Mouse (Mus musculus) embryonic fibroblast, embryonic 13.5 days (primary cell): ENCODE data around the gene Degs1.

Experiments used
- CTCF ChIP-seq: IDR thresholded peaks from 2 replicates; pipeline ENCODE4 v1.5.1; 2011; ENCODE audit warnings: mild to moderate bottlenecking, control low read depth, low read length, moderate library complexity, borderline replicate concordance; ENCODE audit not compliant: insufficient read depth
- POLR2A ChIP-seq: IDR thresholded peaks from 2 replicates; pipeline ENCODE4 v1.6.1; 2011; ENCODE audit warnings: low read depth, mild to moderate bottlenecking, control low read depth, low read length, moderate library complexity

GRCm38 (mm10) chr1:182325919-182326318, 43.3 kb upstream of the Degs1 start:
- no peak for TF ChIP-seq CTCF
- TF ChIP-seq POLR2A: no peak
